Mouse (Mus musculus) kidney, postnatal 14 days (tissue): ENCODE measurements around the gene Habp4.

Source experiments
- DNase-seq: peaks from one replicate; pipeline ENCODE4 v3.0.0; 2022; ENCODE audit warnings: mixed read lengths

The Habp4 gene

GRCm38 (mm10) chr13:64178746-64179652 lies 17.4 kb downstream of the Habp4 start:
- peak; percentile 13 for DNase-seq

DNA sequence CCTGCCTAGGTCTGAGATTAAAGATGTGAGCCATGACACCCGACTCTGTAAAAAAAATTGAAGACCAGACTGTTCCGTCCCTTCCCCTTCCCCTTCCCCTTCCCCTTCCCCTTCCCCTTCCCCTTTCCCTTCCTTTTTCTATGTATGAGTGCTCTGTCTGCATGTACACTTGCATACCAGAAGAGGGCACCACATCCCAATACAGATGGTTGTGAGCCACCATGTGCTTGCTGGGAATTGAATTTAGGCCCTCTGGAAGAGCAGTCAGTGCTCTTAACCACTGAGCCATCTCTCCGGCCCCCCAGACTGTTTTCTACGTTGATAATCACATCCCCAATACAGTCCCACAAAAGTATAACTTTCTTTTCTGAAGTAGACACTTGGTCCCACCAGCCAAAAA lies 18.7 kb downstream of the Habp4 start:
- no peak for DNase-seq

- peak; percentile 75 for DNase-seq
Observed at GRCm38 (mm10) chr13:64180888-64181287, 19.3 kb downstream of the Habp4 start.

DNA sequence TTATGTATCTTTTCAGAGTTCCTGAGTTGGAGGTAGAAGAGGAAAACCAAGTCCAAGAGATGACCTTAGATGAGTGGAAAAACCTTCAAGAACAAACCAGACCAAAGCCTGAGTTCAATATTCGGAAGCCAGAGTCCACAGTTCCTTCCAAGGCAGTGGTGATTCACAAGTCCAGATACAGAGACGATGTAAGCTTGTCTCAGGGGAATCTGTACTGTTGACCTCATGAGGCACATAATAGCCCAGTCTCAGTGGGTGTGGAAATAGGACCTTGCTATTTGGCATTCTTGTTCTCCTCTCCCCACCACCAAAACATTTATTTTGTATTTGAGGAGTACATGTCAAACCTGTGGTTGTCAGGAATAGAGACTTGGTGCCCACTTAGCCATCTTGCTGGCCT lies 20.5 kb downstream of the Habp4 start:
- DNase-seq: no peak

DNA sequence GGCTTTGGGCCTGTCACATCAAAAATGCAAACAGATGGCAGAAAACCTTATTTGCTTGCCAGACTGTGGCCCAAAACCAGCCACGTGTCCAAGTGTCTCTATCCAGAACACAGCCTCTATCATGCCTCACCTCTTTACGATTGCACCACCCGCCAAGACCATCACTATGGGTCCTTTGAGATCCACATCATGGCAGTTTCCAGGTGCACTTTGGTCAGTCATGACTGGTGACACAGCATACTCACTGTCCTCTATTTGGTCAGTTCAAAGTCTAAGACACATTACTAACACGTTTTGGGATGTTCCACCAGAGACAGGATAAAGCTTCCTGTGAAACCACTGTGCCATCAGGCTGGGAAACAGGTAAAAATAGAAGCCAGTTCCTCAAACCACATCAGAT lies 22.0 kb downstream of the Habp4 start:
- no peak for DNase-seq

GRCm38 (mm10) chr13:64184361-64184760 lies 22.7 kb downstream of the Habp4 start:
- no peak for DNase-seq

DNA sequence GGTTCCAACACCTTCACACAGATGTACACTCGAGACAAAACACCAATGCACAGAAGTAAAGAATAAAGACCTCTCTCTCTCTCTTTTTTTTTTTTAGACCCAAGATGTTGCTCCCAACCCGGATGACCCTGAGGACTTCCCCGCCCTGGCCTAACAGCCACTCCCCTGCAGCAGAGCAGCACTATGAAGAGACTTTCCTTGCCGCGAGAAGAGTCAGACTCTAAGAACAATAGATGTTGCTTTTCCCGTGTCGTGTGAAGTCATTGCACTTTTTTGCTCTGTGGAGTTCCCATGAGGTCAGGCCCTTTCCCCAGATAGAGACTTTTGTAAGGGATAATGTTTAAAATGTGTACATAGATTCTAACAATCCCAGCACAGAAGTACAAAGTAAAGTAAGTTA lies 23.6 kb downstream of the Habp4 start:
- DNase-seq: no peak

GRCm38 (mm10) chr13:64185586-64185985 lies 24.0 kb downstream of the Habp4 start:
- DNase-seq: no peak

- DNase-seq: no peak
Observed at GRCm38 (mm10) chr13:64186516-64186915, 24.9 kb downstream of the Habp4 start.

GRCm38 (mm10) chr13:64187065-64187464 lies 25.4 kb downstream of the Habp4 start:
- no peak for DNase-seq

- DNase-seq: no peak
Observed at GRCm38 (mm10) chr13:64197899-64198298, 36.3 kb downstream of the Habp4 start.

DNA sequence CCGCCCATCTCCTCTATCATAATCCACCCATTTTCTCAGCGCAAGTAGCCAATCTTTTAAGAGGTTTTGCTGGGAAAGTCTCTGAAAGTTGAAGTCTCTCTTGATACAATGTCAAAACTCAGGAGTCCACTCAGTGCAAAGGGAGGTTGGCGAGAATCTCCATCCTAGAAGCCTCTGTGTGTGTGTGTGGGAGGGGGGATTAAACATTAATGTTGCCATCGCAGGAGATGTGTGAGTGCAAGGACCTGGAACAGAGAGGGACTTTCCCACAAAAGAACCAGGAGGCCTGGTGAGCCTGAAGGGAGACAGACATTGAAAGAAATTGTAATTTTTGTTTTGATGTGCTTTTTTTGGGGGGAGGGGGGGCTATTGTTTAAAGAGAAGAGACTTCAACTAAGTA lies 36.7 kb downstream of the Habp4 start:
- no peak for DNase-seq

- DNase-seq: no peak
Observed at GRCm38 (mm10) chr13:64200911-64201310, 39.3 kb downstream of the Habp4 start.

DNA sequence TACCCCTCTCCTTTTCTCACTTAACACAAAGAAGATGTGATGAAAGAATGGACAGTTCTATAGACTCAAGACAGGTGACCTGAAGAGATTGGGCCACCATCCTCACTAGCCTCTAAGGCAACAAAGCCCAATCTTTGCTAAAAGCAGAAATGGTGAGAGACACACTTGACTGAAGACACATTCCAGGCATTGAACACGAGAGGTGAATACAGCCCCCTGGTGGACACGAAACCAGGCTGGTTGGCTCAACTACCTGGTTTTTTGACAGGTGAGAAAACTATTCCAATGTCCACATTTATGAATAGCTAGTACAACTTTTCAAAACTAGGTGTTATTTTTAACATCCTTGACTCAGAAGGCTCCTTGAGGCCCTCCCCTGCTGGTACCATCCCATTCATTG lies 43.1 kb downstream of the Habp4 start:
- DNase-seq: peak; percentile 61

DNA sequence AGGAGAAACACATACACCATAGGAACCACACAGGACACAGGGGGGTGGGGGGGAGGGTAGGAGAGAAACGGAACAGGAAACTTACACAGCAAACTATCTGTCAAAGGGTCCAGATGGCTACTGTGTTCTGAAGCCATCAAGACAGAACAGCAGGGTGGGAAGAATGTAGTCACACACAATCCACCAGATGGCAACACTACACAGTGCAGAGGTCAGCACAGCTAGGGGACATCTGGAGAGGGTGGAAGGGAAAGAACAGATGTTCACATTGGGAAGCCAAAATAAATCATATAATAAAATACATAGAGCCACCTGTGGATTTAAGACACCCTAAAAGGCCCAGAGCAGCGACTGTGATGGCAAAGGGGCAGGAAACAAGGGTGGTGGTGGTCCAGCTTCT lies 43.6 kb downstream of the Habp4 start:
- DNase-seq: peak; percentile 15

GRCm38 (mm10) chr13:64208146-64208545 lies 46.5 kb downstream of the Habp4 start:
- DNase-seq: no peak

DNA sequence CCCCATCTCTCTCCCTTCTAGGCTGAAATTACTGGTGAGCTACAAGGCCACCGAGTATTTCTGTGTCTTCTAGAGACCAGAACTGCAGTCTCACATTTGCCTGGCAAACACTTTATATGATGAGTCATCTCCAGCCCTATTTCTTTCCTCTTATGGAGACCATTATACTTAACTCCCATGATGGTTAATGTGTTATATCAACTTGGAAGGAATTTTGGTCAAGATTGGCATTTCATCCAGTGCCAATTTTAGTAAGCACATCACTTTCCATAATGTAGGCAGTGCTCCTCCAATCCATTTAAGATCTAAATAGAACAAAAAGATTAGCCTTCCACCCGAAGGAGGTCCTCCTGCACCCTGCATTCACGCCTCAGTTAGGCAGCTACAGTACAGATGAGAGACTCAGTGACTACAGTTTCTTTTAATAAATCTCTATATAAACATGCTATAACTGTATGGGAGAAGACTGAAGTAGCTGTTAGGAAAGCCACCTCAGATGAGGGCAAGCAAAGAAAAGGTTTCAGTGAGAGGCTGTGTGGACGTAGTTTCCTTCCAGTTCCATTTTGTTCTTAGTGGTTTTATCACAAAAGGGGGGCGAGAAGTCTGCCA lies 50.5 kb downstream of the Habp4 start:
- no peak for DNase-seq

- no peak for DNase-seq
Observed at GRCm38 (mm10) chr13:64214891-64215290, 53.3 kb downstream of the Habp4 start.

GRCm38 (mm10) chr13:64225738-64226137 lies 64.1 kb downstream of the Habp4 start:
- no peak for DNase-seq

DNA sequence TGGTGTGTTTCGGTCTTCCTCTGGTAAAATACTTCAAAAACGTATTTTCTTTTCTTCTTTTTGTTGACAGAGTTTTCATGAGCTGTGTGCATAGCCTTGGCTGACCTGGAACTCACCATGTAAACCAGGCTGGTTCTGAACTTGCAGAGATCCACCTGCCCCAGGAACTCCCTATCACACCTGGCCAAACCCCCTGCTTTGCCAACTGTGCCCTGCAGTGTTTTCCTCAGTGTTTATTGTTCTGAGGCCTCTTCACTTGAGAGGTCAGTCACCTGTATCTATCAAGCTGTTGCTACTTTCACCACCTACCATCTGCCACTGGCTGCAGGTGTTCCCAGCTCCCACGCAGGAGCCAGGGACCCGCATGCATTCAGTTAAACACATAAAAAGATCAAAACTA lies 65.1 kb downstream of the Habp4 start:
- DNase-seq: no peak

GRCm38 (mm10) chr13:64233139-64233538 lies 71.5 kb downstream of the Habp4 start:
- no peak for DNase-seq

DNA sequence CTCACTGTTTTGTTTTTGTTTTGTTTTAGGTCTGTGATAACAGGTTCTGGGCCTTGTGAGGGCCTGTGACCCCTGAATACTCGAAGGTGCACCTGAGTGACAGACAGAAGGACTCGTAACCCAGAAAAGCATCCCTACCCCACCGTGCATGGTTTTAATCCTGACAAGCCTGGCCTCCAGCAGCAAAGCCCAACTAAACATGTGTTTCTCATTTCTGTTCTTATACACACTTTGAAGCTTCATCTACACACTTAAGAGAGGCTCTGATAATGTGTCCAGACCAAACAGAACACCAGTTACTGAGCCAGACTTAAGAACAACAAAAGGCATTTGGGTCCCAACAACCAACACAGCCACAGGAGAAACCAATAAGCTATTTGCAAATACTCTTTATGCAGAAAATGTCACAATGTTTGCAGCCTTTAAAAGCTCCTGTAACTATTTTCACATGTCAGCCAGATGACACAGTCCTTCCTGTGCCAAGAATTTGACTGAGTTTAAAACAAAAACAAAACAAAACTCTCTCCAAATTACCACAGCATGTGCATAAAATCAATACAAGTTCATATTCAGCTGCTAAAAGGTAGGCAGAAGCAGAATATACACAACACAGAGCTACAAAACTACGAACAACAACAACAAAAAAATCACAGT lies 73.6 kb downstream of the Habp4 start:
- DNase-seq: no peak

GRCm38 (mm10) chr13:64235777-64236176 lies 74.2 kb downstream of the Habp4 start:
- no peak for DNase-seq
